Mouse (Mus musculus): ENCODE measurements at regions not wholly inside any gene's neighbourhood (a gene's known extent, or its start where the extent isn't known, plus 50 kb on each side); places are given as distances from the start of the nearest gene placed in this dataset.
"Not testable (repeated sequence)": the region's sequence is repeated elsewhere in the genome, so short reads cannot be mapped to it uniquely, and the experiment has no call there.

DNA sequence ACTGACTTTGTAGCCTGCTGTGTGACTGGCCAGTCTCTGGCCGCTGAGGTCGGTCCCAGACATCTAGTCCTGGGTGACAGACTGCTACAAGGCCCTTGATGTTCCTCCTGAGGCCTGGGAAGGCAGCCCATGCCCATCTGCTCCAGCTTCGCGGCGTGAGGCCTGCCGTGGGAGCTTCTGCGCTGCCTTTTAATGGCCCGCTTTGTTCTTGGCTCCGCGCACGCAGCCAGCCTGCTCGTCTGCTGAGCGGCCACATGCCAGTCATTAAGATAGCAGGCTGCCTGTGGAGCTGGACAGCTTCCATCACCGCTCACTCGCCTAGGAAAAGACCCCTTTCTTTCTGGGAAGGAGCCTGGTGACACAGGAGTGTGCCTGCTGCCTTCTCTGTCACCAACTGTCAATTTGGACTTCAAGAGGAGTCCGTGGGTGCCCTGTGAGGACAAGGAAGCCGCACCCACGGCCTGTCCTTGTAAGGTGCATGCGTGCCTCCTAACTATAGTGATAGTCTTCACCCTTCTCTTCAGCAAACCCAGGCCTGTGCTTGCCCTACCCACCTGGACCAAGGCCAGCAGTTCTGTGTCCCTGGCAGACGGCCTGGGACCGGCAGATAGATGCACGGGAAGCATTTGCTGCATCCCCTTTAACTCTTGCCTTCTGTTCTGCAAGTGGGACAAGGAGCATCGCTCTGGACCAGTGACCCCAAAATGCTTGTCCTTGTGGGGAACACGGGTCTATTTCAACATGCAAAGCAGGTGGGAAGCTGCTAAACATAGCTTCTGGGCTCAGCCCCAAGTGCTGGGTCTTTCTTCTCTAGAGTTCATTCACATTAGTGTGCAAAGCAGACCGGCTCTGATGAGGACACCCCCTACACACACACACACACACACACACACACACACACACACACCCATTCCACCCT is 88.6 kb downstream of the Sik1 start:
- Histone ChIP-seq H3K36me3 (replicated peaks; ENCODE audit: control insufficient read depth, insufficient read depth, low read depth, low read length) (no peaks in the 10 kb centered on the region), H3K9me3 (replicated peaks; ENCODE audit: control insufficient read depth, low read length) (no peaks in the 10 kb centered on the region), H3K9ac (replicated peaks; ENCODE audit: low read length) (peak overlapping the region; percentile 60), H3K27ac (replicated peaks; ENCODE audit: low read depth, low read length) (no peak overlapping the region), H3K4me1 (ENCODE audit: control insufficient read depth, insufficient read depth, low read length) (no peaks in the 10 kb centered on the region), H3K4me2 (ENCODE audit: low read depth, low read length) (no peak overlapping the region), H3K27me3 (ENCODE audit: control insufficient read depth, insufficient read depth, low read length) (no peaks in the 10 kb centered on the region), H3K4me3 (ENCODE audit: low read depth, low read length) (no peak overlapping the region)
- DNase-seq (ENCODE audit: low spot score) (peak; percentile 63), ATAC-seq (replicated peaks; ENCODE audit: insufficient number of reproducible peaks, low FRiP score, low TSS enrichment, low read depth) (peak; percentile 54)
- 39% methylated on average over 25 of the region's 25 CpGs for WGBS

DNA sequence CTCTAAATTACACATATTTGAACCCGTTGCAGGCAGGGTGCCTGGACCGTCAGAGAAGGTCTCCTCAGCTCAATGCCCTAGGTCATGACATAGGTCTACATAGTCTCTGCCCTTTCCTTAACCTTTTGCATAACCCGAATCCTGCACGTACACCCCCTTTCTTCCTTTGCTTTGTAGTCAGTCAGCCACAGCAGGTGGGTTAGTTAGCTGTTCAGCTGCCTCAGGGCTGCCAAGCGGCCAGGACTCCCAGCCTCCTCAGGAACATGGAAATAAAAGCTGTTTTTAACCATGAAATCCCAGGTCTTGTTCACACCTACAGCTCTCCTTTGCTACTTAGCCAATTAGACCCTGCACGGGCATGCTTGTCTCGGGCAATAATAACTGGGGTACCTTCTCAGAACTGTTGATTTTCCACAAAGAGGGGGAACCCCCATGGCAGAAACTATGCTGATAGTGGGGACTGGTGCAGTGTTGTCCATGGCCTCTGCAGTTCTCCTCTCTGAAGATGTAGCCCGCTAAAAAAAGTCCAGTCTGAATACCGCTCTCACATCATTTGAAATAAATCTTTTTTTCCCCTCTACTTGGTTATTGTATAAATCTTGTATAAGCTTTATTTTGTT is 83.3 kb downstream of the Sik1 start:
- Histone ChIP-seq H3K36me3 (replicated peaks; ENCODE audit: control insufficient read depth, insufficient read depth, low read depth, low read length) (no peaks in the 10 kb centered on the region), H3K4me3 (ENCODE audit: low read depth, low read length) (no peak overlapping the region), H3K27ac (replicated peaks; ENCODE audit: low read depth, low read length) (no peak overlapping the region), H3K4me2 (ENCODE audit: low read depth, low read length) (no peak overlapping the region), H3K27me3 (ENCODE audit: control insufficient read depth, insufficient read depth, low read length) (no peaks in the 10 kb centered on the region), H3K9me3 (replicated peaks; ENCODE audit: control insufficient read depth, low read length) (no peaks in the 10 kb centered on the region), H3K9ac (replicated peaks; ENCODE audit: low read length) (no peak overlapping the region), H3K4me1 (ENCODE audit: control insufficient read depth, insufficient read depth, low read length) (no peaks in the 10 kb centered on the region)
- WGBS: 56% methylated on average over 9 of the region's 9 CpGs
- no peak for ATAC-seq (replicated peaks; ENCODE audit: insufficient number of reproducible peaks, low FRiP score, low TSS enrichment, low read depth)
- no peak for DNase-seq (ENCODE audit: low spot score)

DNA sequence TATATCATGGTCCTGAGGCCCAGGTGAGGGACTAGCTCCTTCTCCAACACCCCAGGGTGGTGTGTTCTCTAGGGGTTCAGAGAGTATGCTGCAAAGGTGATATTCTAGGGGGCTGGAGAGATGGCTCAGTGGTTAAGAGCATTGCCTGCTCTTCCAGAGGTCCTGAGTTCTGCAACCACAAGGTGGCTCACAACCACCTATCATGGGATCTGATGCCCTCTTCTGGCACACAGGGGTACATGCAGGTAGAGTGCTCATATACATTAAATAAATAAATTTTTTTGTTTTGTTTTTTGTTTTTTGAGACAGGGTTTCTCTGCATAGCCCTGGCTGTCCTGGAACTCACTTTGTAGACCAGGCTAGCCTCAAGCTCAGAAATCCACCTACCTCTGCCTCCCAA is 81.7 kb downstream of the Sik1 start:
- H3K27ac ChIP-seq (replicated peaks; ENCODE audit: low read depth, low read length); ATAC-seq (replicated peaks; ENCODE audit: insufficient number of reproducible peaks, low FRiP score, low TSS enrichment, low read depth); H3K9ac ChIP-seq (replicated peaks; ENCODE audit: low read length); H3K27me3 ChIP-seq (ENCODE audit: control insufficient read depth, insufficient read depth, low read length); H3K9me3 ChIP-seq (replicated peaks; ENCODE audit: control insufficient read depth, low read length); H3K36me3 ChIP-seq (replicated peaks; ENCODE audit: control insufficient read depth, insufficient read depth, low read depth, low read length); H3K4me3 ChIP-seq (ENCODE audit: low read depth, low read length); H3K4me2 ChIP-seq (ENCODE audit: low read depth, low read length); H3K4me1 ChIP-seq (ENCODE audit: control insufficient read depth, insufficient read depth, low read length); DNase-seq (ENCODE audit: low spot score): not testable (repeated sequence)

DNA sequence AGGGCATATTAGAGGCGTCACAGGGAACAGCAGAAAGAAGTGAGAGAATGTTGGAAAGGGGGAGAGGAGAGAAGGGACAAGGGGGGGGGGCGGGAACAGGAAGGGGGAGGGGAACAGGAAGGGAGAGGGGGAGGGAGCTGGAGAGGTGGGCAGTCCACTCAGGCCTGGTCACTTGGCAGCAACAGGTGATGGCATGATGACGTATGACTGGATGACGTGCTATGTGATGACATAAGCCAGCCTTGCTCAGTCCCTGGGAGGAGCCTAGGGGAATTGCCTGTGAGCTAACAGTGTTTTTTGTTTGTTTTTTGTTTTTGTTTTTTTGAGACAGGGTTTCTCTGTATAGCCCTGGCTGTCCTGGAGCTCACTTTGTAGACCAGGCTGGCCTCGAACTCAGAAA is 80.6 kb downstream of the Sik1 start:
- 82% methylated on average over 4 of the region's 5 CpGs for WGBS
- DNase-seq (ENCODE audit: low spot score) (no peak), ATAC-seq (replicated peaks; ENCODE audit: insufficient number of reproducible peaks, low FRiP score, low TSS enrichment, low read depth) (no peak)
- Histone ChIP-seq H3K27ac (replicated peaks; ENCODE audit: low read depth, low read length) (no peak overlapping the region), H3K4me2 (ENCODE audit: low read depth, low read length) (no peak overlapping the region), H3K9me3 (replicated peaks; ENCODE audit: control insufficient read depth, low read length) (no peaks in the 10 kb centered on the region), H3K36me3 (replicated peaks; ENCODE audit: control insufficient read depth, insufficient read depth, low read depth, low read length) (no peaks in the 10 kb centered on the region), H3K27me3 (ENCODE audit: control insufficient read depth, insufficient read depth, low read length) (no peaks in the 10 kb centered on the region), H3K4me3 (ENCODE audit: low read depth, low read length) (no peak overlapping the region), H3K4me1 (ENCODE audit: control insufficient read depth, insufficient read depth, low read length) (no peaks in the 10 kb centered on the region), H3K9ac (replicated peaks; ENCODE audit: low read length) (no peak overlapping the region)

DNA sequence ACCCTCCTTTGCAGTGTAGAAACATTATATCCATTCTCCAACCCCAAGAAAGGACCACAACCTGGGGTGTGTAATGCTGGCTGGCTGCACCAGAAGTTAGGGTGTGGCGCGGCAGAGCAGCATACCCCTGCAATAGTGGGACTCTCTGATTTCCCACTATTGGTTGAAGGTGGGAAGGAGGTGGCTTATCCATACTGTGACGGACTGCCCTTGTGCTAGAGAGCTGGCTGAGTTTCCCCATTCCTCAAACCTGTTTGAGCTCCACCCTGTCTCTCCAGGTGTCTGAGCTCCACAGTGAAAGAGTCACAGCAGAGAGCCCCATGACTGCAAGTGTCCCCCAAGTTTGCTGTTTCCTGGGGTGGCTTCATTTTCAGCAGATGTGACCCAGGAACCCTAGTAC is 79.6 kb downstream of the Sik1 start:
- no peak overlapping the region for H3K27ac ChIP-seq (replicated peaks; ENCODE audit: low read depth, low read length)
- DNase-seq (ENCODE audit: low spot score): no peak
- H3K9ac ChIP-seq (replicated peaks; ENCODE audit: low read length): no peak overlapping the region
- no peaks in the 10 kb centered on the region for H3K9me3 ChIP-seq (replicated peaks; ENCODE audit: control insufficient read depth, low read length)
- no peaks in the 10 kb centered on the region for H3K36me3 ChIP-seq (replicated peaks; ENCODE audit: control insufficient read depth, insufficient read depth, low read depth, low read length)
- H3K27me3 ChIP-seq (ENCODE audit: control insufficient read depth, insufficient read depth, low read length): no peaks in the 10 kb centered on the region
- no peak for ATAC-seq (replicated peaks; ENCODE audit: insufficient number of reproducible peaks, low FRiP score, low TSS enrichment, low read depth)
- no peaks in the 10 kb centered on the region for H3K4me1 ChIP-seq (ENCODE audit: control insufficient read depth, insufficient read depth, low read length)
- 90% methylated on average over 3 of the region's 3 CpGs for WGBS
- no peak overlapping the region for H3K4me3 ChIP-seq (ENCODE audit: low read depth, low read length)
- H3K4me2 ChIP-seq (ENCODE audit: low read depth, low read length): no peak overlapping the region

DNA sequence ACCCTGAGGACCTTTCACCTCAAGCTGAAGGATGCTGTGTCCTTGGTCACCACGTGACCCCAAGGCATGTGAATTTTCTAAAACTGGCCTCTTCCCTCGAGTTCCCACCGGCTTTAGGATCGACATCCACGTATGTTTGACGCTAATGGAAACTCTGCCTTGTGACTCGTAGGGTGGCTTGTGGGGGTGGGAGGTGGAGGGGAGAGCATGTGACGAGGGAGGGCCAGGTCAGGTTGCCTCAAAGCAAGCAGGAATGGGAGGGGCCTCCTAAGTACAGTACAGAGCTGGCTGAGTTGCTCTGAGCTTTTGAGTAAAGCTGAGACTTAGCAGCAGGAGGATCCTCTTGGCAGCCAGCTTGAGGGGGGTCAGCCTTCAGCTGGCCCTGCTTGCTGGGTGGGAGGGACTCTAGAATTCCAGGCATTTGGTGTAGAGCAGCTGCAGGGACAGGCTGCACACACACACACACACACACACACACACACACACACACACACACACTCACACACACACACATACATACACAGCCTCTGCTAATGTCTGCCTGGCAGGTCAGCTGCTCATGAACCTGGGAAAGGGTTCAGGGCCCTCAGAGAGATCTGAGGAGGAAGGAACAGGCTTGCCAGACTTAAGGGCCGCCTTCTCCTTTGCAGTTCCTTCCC is 78.5 kb downstream of the Sik1 start:
- H3K27ac ChIP-seq (replicated peaks; ENCODE audit: low read depth, low read length): 0 out of 2 replicates have a peak overlapping the region, but pooled peaks have one; percentile 5
- no peaks in the 10 kb centered on the region for H3K36me3 ChIP-seq (replicated peaks; ENCODE audit: control insufficient read depth, insufficient read depth, low read depth, low read length)
- H3K9ac ChIP-seq (replicated peaks; ENCODE audit: low read length): no peak overlapping the region
- 33% methylated on average over 9 of the region's 9 CpGs for WGBS
- no peak overlapping the region for H3K4me2 ChIP-seq (ENCODE audit: low read depth, low read length)
- no peaks in the 10 kb centered on the region for H3K4me1 ChIP-seq (ENCODE audit: control insufficient read depth, insufficient read depth, low read length)
- no peaks in the 10 kb centered on the region for H3K9me3 ChIP-seq (replicated peaks; ENCODE audit: control insufficient read depth, low read length)
- no peaks in the 10 kb centered on the region for H3K27me3 ChIP-seq (ENCODE audit: control insufficient read depth, insufficient read depth, low read length)
- H3K4me3 ChIP-seq (ENCODE audit: low read depth, low read length): no peak overlapping the region
- DNase-seq (ENCODE audit: low spot score): peak; percentile 68
- peak; percentile 81 for ATAC-seq (replicated peaks; ENCODE audit: insufficient number of reproducible peaks, low FRiP score, low TSS enrichment, low read depth)

DNA sequence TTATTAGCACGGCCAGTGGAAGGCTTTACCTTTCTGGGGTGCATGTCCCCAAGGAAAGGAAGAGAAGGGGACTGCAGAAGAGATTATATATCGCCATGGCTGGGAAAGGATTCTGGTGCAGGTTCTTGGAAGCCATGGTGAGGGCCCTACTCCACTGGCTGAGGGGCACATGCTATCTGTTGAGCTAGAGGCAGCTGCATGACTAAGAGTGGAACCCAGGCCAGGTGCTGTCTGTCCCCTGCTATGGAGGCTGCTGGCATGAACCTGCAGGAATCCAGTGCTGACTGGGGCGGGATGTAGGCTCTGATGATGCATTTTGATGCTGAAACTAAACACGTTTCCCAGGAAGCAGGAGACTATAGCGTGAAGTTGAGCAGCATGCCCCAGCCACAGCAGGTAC is 77.9 kb downstream of the Sik1 start:
- no peak overlapping the region for H3K4me3 ChIP-seq (ENCODE audit: low read depth, low read length)
- H3K36me3 ChIP-seq (replicated peaks; ENCODE audit: control insufficient read depth, insufficient read depth, low read depth, low read length): no peaks in the 10 kb centered on the region
- H3K9me3 ChIP-seq (replicated peaks; ENCODE audit: control insufficient read depth, low read length): no peaks in the 10 kb centered on the region
- ATAC-seq (replicated peaks; ENCODE audit: insufficient number of reproducible peaks, low FRiP score, low TSS enrichment, low read depth) (no peak), DNase-seq (ENCODE audit: low spot score) (no peak)
- no peak overlapping the region for H3K4me2 ChIP-seq (ENCODE audit: low read depth, low read length)
- 0 out of 2 replicates have a peak overlapping the region, but pooled peaks have one; percentile 5 for H3K27ac ChIP-seq (replicated peaks; ENCODE audit: low read depth, low read length)
- 69% methylated on average over 5 of the region's 5 CpGs for WGBS
- H3K27me3 ChIP-seq (ENCODE audit: control insufficient read depth, insufficient read depth, low read length): no peaks in the 10 kb centered on the region
- H3K4me1 ChIP-seq (ENCODE audit: control insufficient read depth, insufficient read depth, low read length): no peaks in the 10 kb centered on the region
- no peak overlapping the region for H3K9ac ChIP-seq (replicated peaks; ENCODE audit: low read length)

DNA sequence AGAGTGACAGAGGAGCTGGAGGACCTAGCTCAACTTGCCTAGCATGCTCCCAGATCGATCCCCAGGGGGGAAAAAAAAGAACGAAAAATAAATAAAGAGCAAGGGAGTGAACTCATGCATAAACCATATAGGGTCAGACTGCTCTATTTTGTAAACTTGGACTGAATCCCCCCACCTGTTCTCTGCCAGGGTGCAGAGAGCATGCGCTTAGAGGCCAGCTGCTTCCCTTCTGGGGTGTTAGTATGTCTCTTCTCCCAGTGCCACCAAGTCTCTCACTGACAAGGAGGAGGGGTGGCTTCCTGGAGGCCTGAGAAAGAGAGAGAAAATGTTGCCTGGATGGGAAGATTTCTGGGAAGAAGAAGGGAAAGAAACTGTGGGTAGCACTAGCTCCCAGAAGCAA is 76.1 kb downstream of the Sik1 start:
- no peaks in the 10 kb centered on the region for H3K4me1 ChIP-seq (ENCODE audit: control insufficient read depth, insufficient read depth, low read length)
- no peak overlapping the region for H3K9ac ChIP-seq (replicated peaks; ENCODE audit: low read length)
- WGBS: 77% methylated on average over 3 of the region's 3 CpGs
- no peak overlapping the region for H3K4me3 ChIP-seq (ENCODE audit: low read depth, low read length)
- no peaks in the 10 kb centered on the region for H3K9me3 ChIP-seq (replicated peaks; ENCODE audit: control insufficient read depth, low read length)
- no peaks in the 10 kb centered on the region for H3K36me3 ChIP-seq (replicated peaks; ENCODE audit: control insufficient read depth, insufficient read depth, low read depth, low read length)
- ATAC-seq (replicated peaks; ENCODE audit: insufficient number of reproducible peaks, low FRiP score, low TSS enrichment, low read depth) (no peak), DNase-seq (ENCODE audit: low spot score) (no peak)
- H3K4me2 ChIP-seq (ENCODE audit: low read depth, low read length): no peak overlapping the region
- no peaks in the 10 kb centered on the region for H3K27me3 ChIP-seq (ENCODE audit: control insufficient read depth, insufficient read depth, low read length)
- no peak overlapping the region for H3K27ac ChIP-seq (replicated peaks; ENCODE audit: low read depth, low read length)

All from embryonic facial prominence, embryonic 11.5 days (tissue).